Mouse (Mus musculus): ENCODE measurements around the gene Cd9. TPM values are rescaled to one million over a fixed set of nuclear protein-coding genes. Genes with fewer than 3 reads are reported as not detected.

Gene Cd9
- polyA plus RNA-seq, 1 experiment from 2014 or later, result 487 TPM

- H3K4me2 ChIP-seq (replicated peaks; ENCODE audit: low read depth), result peak overlapping the region; percentile 84
- DNase-seq (ENCODE audit: low spot score) (peak; percentile 89), ATAC-seq (ENCODE audit: low FRiP score, low TSS enrichment) (peak; percentile 94)
- peak; percentile 95 for TF ChIP-seq CTCF (IDR thresholded peaks at IDR 0.05; ENCODE audit: low read depth)
- TF ChIP-seq EP300 (optimal IDR thresholded peaks at IDR 0.05), result no peak
- no peaks in the 10 kb centered on the region for H3K27me3 ChIP-seq (ENCODE audit: control insufficient read depth, insufficient read depth, low read length)
- H3K9ac ChIP-seq (ENCODE audit: low read length), result peak overlapping the region; percentile 65
- H3K9me3 ChIP-seq (ENCODE audit: control insufficient read depth, low read length), result no peaks in the 10 kb centered on the region
- H3K4me1 ChIP-seq (replicated peaks; ENCODE audit: control insufficient read depth, insufficient read depth), result no peaks in the 10 kb centered on the region; the same call in 1 of the 2 replicates
- 2% methylated on average over 23 of the region's 25 CpGs for WGBS
- H3K27ac ChIP-seq (replicated peaks), result peak overlapping the region; percentile 93
- no peaks in the 10 kb centered on the region for H3K36me3 ChIP-seq (ENCODE audit: control insufficient read depth, insufficient read depth, low read length)
- H3K4me3 ChIP-seq (ENCODE audit: low read depth, low read length), result peak overlapping the region; percentile 38
These were observed 67.9 kb downstream of the Cd9 start for GRCm38 (mm10) chr6:125426383-125427360.

- Histone ChIP-seq H3K27ac (replicated peaks) (peak overlapping the region; percentile 61), H3K4me1 (replicated peaks; ENCODE audit: control insufficient read depth, insufficient read depth) (no peaks in the 10 kb centered on the region; the same call in 1 of the 2 replicates), H3K4me2 (replicated peaks; ENCODE audit: low read depth) (no peak overlapping the region), H3K27me3 (ENCODE audit: control insufficient read depth, insufficient read depth, low read length) (no peaks in the 10 kb centered on the region), H3K36me3 (ENCODE audit: control insufficient read depth, insufficient read depth, low read length) (no peaks in the 10 kb centered on the region), H3K4me3 (ENCODE audit: low read depth, low read length) (no peak overlapping the region), H3K9ac (ENCODE audit: low read length) (no peak overlapping the region), H3K9me3 (ENCODE audit: control insufficient read depth, low read length) (no peaks in the 10 kb centered on the region)
- TF ChIP-seq EP300 (optimal IDR thresholded peaks at IDR 0.05), result no peak
- no peak for TF ChIP-seq CTCF (IDR thresholded peaks at IDR 0.05; ENCODE audit: low read depth)
- DNase-seq (ENCODE audit: low spot score) (peak; percentile 38), ATAC-seq (ENCODE audit: low FRiP score, low TSS enrichment) (no peak)
- WGBS, result 57% methylated on average over 15 of the region's 15 CpGs
These were observed 69.1 kb downstream of the Cd9 start for GRCm38 (mm10) chr6:125425205-125426090.

GRCm38 (mm10) chr6:125424156-125424555 is 70.4 kb downstream of the Cd9 start:
- WGBS, result 50% methylated on average over 3 of the region's 3 CpGs
- Histone ChIP-seq H3K4me3 (ENCODE audit: low read depth, low read length) (no peak overlapping the region), H3K9me3 (ENCODE audit: control insufficient read depth, low read length) (no peaks in the 10 kb centered on the region), H3K4me1 (replicated peaks; ENCODE audit: control insufficient read depth, insufficient read depth) (no peaks in the 10 kb centered on the region; the same call in 1 of the 2 replicates), H3K36me3 (ENCODE audit: control insufficient read depth, insufficient read depth, low read length) (no peaks in the 10 kb centered on the region), H3K27me3 (ENCODE audit: control insufficient read depth, insufficient read depth, low read length) (no peaks in the 10 kb centered on the region), H3K27ac (replicated peaks) (peak overlapping the region; percentile 80), H3K4me2 (replicated peaks; ENCODE audit: low read depth) (no peak overlapping the region), H3K9ac (ENCODE audit: low read length) (no peak overlapping the region)
- TF ChIP-seq CTCF (IDR thresholded peaks at IDR 0.05; ENCODE audit: low read depth) (no peak), EP300 (optimal IDR thresholded peaks at IDR 0.05) (no peak)
- DNase-seq (ENCODE audit: low spot score) (no peak), ATAC-seq (ENCODE audit: low FRiP score, low TSS enrichment) (no peak)

- Histone ChIP-seq H3K4me2 (replicated peaks; ENCODE audit: low read depth) (no peak overlapping the region), H3K4me1 (replicated peaks; ENCODE audit: control insufficient read depth, insufficient read depth) (no peaks in the 10 kb centered on the region; the same call in 1 of the 2 replicates), H3K27ac (replicated peaks) (peak overlapping the region; percentile 80), H3K27me3 (ENCODE audit: control insufficient read depth, insufficient read depth, low read length) (no peaks in the 10 kb centered on the region), H3K4me3 (ENCODE audit: low read depth, low read length) (no peak overlapping the region), H3K9me3 (ENCODE audit: control insufficient read depth, low read length) (no peaks in the 10 kb centered on the region), H3K36me3 (ENCODE audit: control insufficient read depth, insufficient read depth, low read length) (no peaks in the 10 kb centered on the region), H3K9ac (ENCODE audit: low read length) (0 out of 2 replicates have a peak overlapping the region, but pooled peaks have one; percentile 4)
- ATAC-seq (ENCODE audit: low FRiP score, low TSS enrichment), result no peak
- DNase-seq (ENCODE audit: low spot score), result no peak
- WGBS, result 55% methylated on average over 13 of the region's 13 CpGs
- no peak for TF ChIP-seq EP300 (optimal IDR thresholded peaks at IDR 0.05)
- TF ChIP-seq CTCF (IDR thresholded peaks at IDR 0.05; ENCODE audit: low read depth), result 0 out of 2 replicates have a peak, but pooled peaks have one; percentile 9
These were observed 71.1 kb downstream of the Cd9 start for GRCm38 (mm10) chr6:125423507-125423906.

- ATAC-seq (ENCODE audit: low FRiP score, low TSS enrichment), result no peak
- H3K27ac ChIP-seq (replicated peaks), result peak overlapping the region; percentile 80
These were observed 71.5 kb downstream of the Cd9 start for GRCm38 (mm10) chr6:125423099-125423498.

More at GRCm38 (mm10) chr6:125423099-125423498, 71.5 kb downstream of the Cd9 start:
- no peak overlapping the region for H3K9ac ChIP-seq (ENCODE audit: low read length)
- peak overlapping the region; percentile 41; the same call in 1 of the 2 replicates for H3K4me2 ChIP-seq (replicated peaks; ENCODE audit: low read depth)
- 36% methylated on average over 3 of the region's 3 CpGs for WGBS
- H3K36me3 ChIP-seq (ENCODE audit: control insufficient read depth, insufficient read depth, low read length), result no peaks in the 10 kb centered on the region
- no peak for DNase-seq (ENCODE audit: low spot score)
- no peak overlapping the region for H3K4me3 ChIP-seq (ENCODE audit: low read depth, low read length)
- H3K9me3 ChIP-seq (ENCODE audit: control insufficient read depth, low read length), result no peaks in the 10 kb centered on the region
- no peaks in the 10 kb centered on the region; the same call in 1 of the 2 replicates for H3K4me1 ChIP-seq (replicated peaks; ENCODE audit: control insufficient read depth, insufficient read depth)
- TF ChIP-seq CTCF (IDR thresholded peaks at IDR 0.05; ENCODE audit: low read depth), result no peak
- TF ChIP-seq EP300 (optimal IDR thresholded peaks at IDR 0.05), result no peak
- H3K27me3 ChIP-seq (ENCODE audit: control insufficient read depth, insufficient read depth, low read length), result no peaks in the 10 kb centered on the region

Measured in stomach, postnatal 0 days (tissue).